Mouse (Mus musculus): ENCODE data around the gene Maml2.

DNA sequence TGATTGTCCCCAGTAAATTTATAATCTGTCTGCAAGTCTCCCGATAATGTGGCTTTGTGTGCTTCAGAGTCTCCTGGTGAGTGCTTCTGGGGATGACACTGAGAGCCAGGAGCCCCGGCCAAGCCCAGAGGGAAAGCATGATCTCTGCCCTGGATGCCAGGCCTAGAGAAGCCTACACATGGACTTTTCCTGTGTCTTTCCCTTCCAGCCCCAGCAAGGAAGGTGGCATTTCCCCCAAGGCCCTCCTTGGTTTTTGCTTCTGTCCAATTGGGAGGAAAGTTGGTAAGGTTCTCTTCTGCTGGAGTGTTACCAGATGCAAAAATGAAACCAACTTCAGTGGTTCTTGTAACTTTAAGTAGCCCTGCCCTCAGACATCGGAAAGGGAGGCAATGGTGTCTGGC, 2.3 kb downstream of the Maml2 start:
- TF ChIP-seq CTCF (IDR thresholded peaks at IDR 0.05; ENCODE audit: control insufficient read depth, insufficient read depth, insufficient read length) (no peak), USF1 (IDR thresholded peaks at IDR 0.05; ENCODE audit: low read depth) (no peak), CEBPB (IDR thresholded peaks at IDR 0.05; ENCODE audit: low read depth) (no peak), MYOG (IDR thresholded peaks at IDR 0.05; ENCODE audit: control insufficient read depth, extremely low read depth, insufficient read length) (no peak), MAX (IDR thresholded peaks at IDR 0.05) (no peak)

All from C2C12 (cell line).